Mouse (Mus musculus) kidney, adult 2 months (tissue): ENCODE measurements around the gene Nutm1. TPM values are rescaled to one million over a fixed set of nuclear protein-coding genes. Genes with fewer than 3 reads are reported as not detected.
A peak's percentile ranks its signal among the peaks of the same experiment; 100 is the strongest.
"Not testable (repeated sequence)": the region's sequence is repeated elsewhere in the genome, so short reads cannot be mapped to it uniquely, and the experiment has no call there.

Source experiments
- DNase-seq: peaks from one replicate; pipeline ENCODE4 v3.0.0; 2021
- H3K27ac ChIP-seq: fragments of 200-500 bp; 2 replicates; pipeline ENCODE4 v1.5.1; 2012; ENCODE audit warnings: low read depth, low read length, control low read depth, inconsistent platforms; ENCODE audit not compliant: insufficient read depth
- H3K27me3 ChIP-seq: fragments of 200-500 bp; replicated peaks from 2 replicates; pipeline ENCODE4 v1.6.1; 2012; ENCODE audit warnings: mild to moderate bottlenecking, moderate library complexity, low read length, inconsistent platforms; ENCODE audit not compliant: control insufficient read depth, insufficient read depth
- H3K36me3 ChIP-seq: fragments of 200-500 bp; 2 replicates; pipeline ENCODE4 v1.6.1; 2012; ENCODE audit warnings: mild to moderate bottlenecking, moderate library complexity, low read length, inconsistent platforms; ENCODE audit not compliant: control insufficient read depth, insufficient read depth
- H3K4me1 ChIP-seq: fragments of 200-500 bp; 2 replicates; pipeline ENCODE4 v1.6.1; 2011; ENCODE audit warnings: low read length; ENCODE audit not compliant: control insufficient read depth, insufficient read depth
- H3K4me3 ChIP-seq: fragments of 200-500 bp; 2 replicates; pipeline ENCODE4 v1.5.1; 2011; ENCODE audit warnings: mild to moderate bottlenecking, low read depth, low read length, control low read depth; ENCODE audit not compliant: insufficient read depth
- CTCF ChIP-seq: fragments of 200-500 bp; conservative IDR thresholded peaks from 2 replicates; pipeline ENCODE4 v1.5.1; 2011; ENCODE audit warnings: low read depth, mild to moderate bottlenecking, control low read depth, low read length, moderate library complexity, mixed read lengths; ENCODE audit not compliant: insufficient read depth, insufficient read length
- POLR2A ChIP-seq: fragments of 200-500 bp; IDR thresholded peaks from one replicate; pipeline ENCODE4 v1.6.1; 2011; ENCODE audit warnings: low read depth, low read length, control low read depth
- WGBS: fragments of 180-500 bp; shearing (Covaris S2); methylation state at CpG from one replicate; pipeline ENCODE4 v1.1.7; 2018; 5-methylcytosine and 5-hydroxymethylcytosine counted together
- polyA plus RNA-seq: library from polyadenylated mRNA; depleted of rRNA; stranded (reverse); fragments of >200 nt; gene quantifications from 2 replicates; pipeline ENCODE4 v1.2.3, GENCODE M21; 2012; rRNA removed

The Nutm1 gene
- polyA plus RNA-seq = 0.02 TPM in 1 of 2 replicates, not detected in the other

- no peak within 1 kb of the TSS for H3K27ac ChIP-seq
- no peaks in the 10 kb centered on the region for H3K27me3 ChIP-seq
- no peaks in the 10 kb centered on the region for H3K36me3 ChIP-seq
- no peak for DNase-seq
- no peak within 1 kb of the TSS for H3K4me3 ChIP-seq
- TF ChIP-seq POLR2A (no peak), CTCF (peak; percentile 54)
- peaks cover 3% of the 10 kb centered on the region; the same call in 1 of the 2 replicates for H3K4me1 ChIP-seq
- WGBS = 67% methylated on average over 10 of the region's 10 CpGs
Measured at GRCm38 (mm10) chr2:112259241-112259962, at the start of gene Nutm1. Gene Nutm1, minus strand, starts transcription at chr2:112259291.

GRCm38 (mm10) chr2:112308671-112309070 is 49.6 kb upstream of the Nutm1 start:
- DNase-seq = no peak
- no peaks in the 10 kb centered on the region for H3K27me3 ChIP-seq
- H3K27ac ChIP-seq = no peak overlapping the region
- H3K4me3 ChIP-seq = no peak overlapping the region
- WGBS = 80% methylated on average over 3 of the region's 3 CpGs
- H3K4me1 ChIP-seq = peaks cover 8% of the 10 kb centered on the region
- no peaks in the 10 kb centered on the region for H3K36me3 ChIP-seq
- TF ChIP-seq CTCF = no peak
- TF ChIP-seq POLR2A = no peak

- peak; percentile 35 for DNase-seq
- WGBS = 66% methylated on average over 4 of the region's 4 CpGs
Measured at GRCm38 (mm10) chr2:112298221-112298620, 39.1 kb upstream of the Nutm1 start.

GRCm38 (mm10) chr2:112296211-112296610 is 37.1 kb upstream of the Nutm1 start:
- 76% methylated on average over 3 of the region's 3 CpGs for whole genome bisulfite sequencing
- no peak for TF ChIP-seq POLR2A
- TF ChIP-seq CTCF = no peak
- no peak for DNase-seq
- Histone ChIP-seq H3K4me3 (no peak overlapping the region), H3K36me3 (no peaks in the 10 kb centered on the region), H3K27ac (no peak overlapping the region), H3K4me1 (peaks cover 24% of the 10 kb centered on the region; the same call in 1 of the 2 replicates), H3K27me3 (no peaks in the 10 kb centered on the region)

More at GRCm38 (mm10) chr2:112298221-112298620, 39.1 kb upstream of the Nutm1 start:
- Histone ChIP-seq H3K4me1 (peaks cover 24% of the 10 kb centered on the region; the same call in 1 of the 2 replicates), H3K4me3 (no peak overlapping the region), H3K27ac (peak overlapping the region; percentile 64; the same call in 1 of the 2 replicates), H3K27me3 (no peaks in the 10 kb centered on the region), H3K36me3 (no peaks in the 10 kb centered on the region)
- no peak for TF ChIP-seq POLR2A
- no peak for TF ChIP-seq CTCF

GRCm38 (mm10) chr2:112292823-112293222 is 33.7 kb upstream of the Nutm1 start:
- TF ChIP-seq CTCF (no peak), POLR2A (no peak)
- Histone ChIP-seq H3K27ac (no peak overlapping the region), H3K36me3 (no peaks in the 10 kb centered on the region), H3K4me1 (peaks cover 17% of the 10 kb centered on the region; the same call in 1 of the 2 replicates), H3K27me3 (no peaks in the 10 kb centered on the region), H3K4me3 (no peak overlapping the region)
- 87% methylated on average over 2 of the region's 2 CpGs for WGBS
- DNase-seq = no peak

- peaks cover 14% of the 10 kb centered on the region; the same call in 1 of the 2 replicates for H3K4me1 ChIP-seq
- H3K4me3 ChIP-seq = no peak overlapping the region
- no peak for TF ChIP-seq POLR2A
- TF ChIP-seq CTCF = no peak
- no peaks in the 10 kb centered on the region for H3K36me3 ChIP-seq
- H3K27me3 ChIP-seq = no peaks in the 10 kb centered on the region
- no peak for DNase-seq
- H3K27ac ChIP-seq = no peak overlapping the region
- 86% methylated on average over 3 of the region's 3 CpGs for WGBS
Measured at GRCm38 (mm10) chr2:112289507-112289906, 30.4 kb upstream of the Nutm1 start.

GRCm38 (mm10) chr2:112287059-112287458 is 28.0 kb upstream of the Nutm1 start:
- TF ChIP-seq CTCF (no peak), POLR2A (no peak)
- Histone ChIP-seq H3K27me3 (no peaks in the 10 kb centered on the region), H3K27ac (no peak overlapping the region), H3K4me1 (peaks cover 17% of the 10 kb centered on the region; the same call in 1 of the 2 replicates), H3K36me3 (no peaks in the 10 kb centered on the region), H3K4me3 (no peak overlapping the region)
- WGBS = 49% methylated on average over 4 of the region's 4 CpGs
- DNase-seq = peak; percentile 54

GRCm38 (mm10) chr2:112286062-112286461 is 27.0 kb upstream of the Nutm1 start:
- peaks cover 17% of the 10 kb centered on the region; the same call in 1 of the 2 replicates for H3K4me1 ChIP-seq
- H3K27ac ChIP-seq, H3K36me3 ChIP-seq, H3K27me3 ChIP-seq, H3K4me3 ChIP-seq, DNase-seq: not testable (repeated sequence)
- 94% methylated on average over 1 of the region's 1 CpGs for WGBS
